Comparison of ENCODE assay signal across 26 mouse cellular contexts in the genomic region with DNA sequence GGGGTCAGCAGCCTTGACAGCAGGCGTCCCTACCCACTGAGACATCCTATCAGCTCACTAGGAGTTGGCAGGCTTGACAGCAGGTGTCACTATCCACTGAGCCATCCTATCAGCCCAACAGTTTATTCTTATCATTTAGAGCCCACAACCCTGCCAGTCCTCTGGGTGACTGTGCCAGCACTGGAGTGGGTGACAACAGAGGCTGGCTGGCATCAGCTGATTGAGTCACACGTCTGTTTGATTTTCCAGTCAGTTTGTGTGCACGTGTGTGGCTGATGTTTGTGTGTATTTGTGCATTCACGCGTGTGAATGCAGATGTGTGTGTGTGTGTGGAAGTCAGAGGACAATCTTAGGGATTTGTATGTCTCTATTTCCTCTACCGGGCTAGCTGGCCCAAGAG. TPM values are rescaled to one million over a fixed set of nuclear protein-coding genes. Genes with fewer than 3 reads are reported as not detected.
DNase-seq lines count a peak whose midpoint lies in the region; ATAC-seq lines count a peak whose summit lies in the region.
"Had no signal": no experiment of that assay in that cellular context is flagged by ENCODE, and none has a peak within 500 bp of the region (broad histone marks: within the 10 kb centered on the region; RNA-seq: fewer than 3 reads in every experiment).

No protein-coding gene starts in this region.

- intact Hi-C loops in heart, postnatal 36 days (cut with DNase I), result no loop called here

- H3K9me3 ChIP-seq in heart, embryonic 10.5 days, result no peaks in the 10 kb centered on the region
- H3K9me3 ChIP-seq in heart, embryonic 12.5 days (replicated peaks), result no peaks in the 10 kb centered on the region
- no peaks in the 10 kb centered on the region for H3K9me3 ChIP-seq in forebrain, embryonic 11.5 days (ENCODE audit: control insufficient read depth, low read length)
- H3K9me3 ChIP-seq: forebrain, embryonic 10.5 days; G1E had no signal

- no peaks in the 10 kb centered on the region for H3K27me3 ChIP-seq in heart, embryonic 10.5 days (ENCODE audit: insufficient read depth, poor library complexity, severe bottlenecking)
- H3K27me3 ChIP-seq in heart, embryonic 12.5 days (replicated peaks), result no peaks in the 10 kb centered on the region
- no peaks in the 10 kb centered on the region for H3K27me3 ChIP-seq in forebrain, embryonic 11.5 days (ENCODE audit: control insufficient read depth, insufficient read depth, low read length)
- H3K27me3 ChIP-seq: CH12.LX, Patski had no signal

- H3K9ac ChIP-seq in heart, embryonic 12.5 days, result no peak overlapping the region
- H3K9ac ChIP-seq in forebrain, embryonic 11.5 days (ENCODE audit: low read length), result no peak overlapping the region
- H3K9ac ChIP-seq: forebrain, postnatal 0 days; hindbrain, embryonic 14.5 days had no signal

- no peak for ATAC-seq in heart, embryonic 12.5 days (ENCODE audit: insufficient number of reproducible peaks, low FRiP score)
- ATAC-seq in megakaryocyte progenitor cell, adult 5-6 weeks (replicated peaks; ENCODE audit: poor library complexity), result peak; percentile 55
- ATAC-seq in forebrain, embryonic 11.5 days (replicated peaks; ENCODE audit: low FRiP score), result no peak
- ATAC-seq: forebrain, embryonic 14.5 days; forebrain, postnatal 0 days; hindbrain, postnatal 0 days; inflammation-experienced regulatory T-cells, adult 6 months; intestine, embryonic 16.5 days; Patski had no signal

- no peak overlapping the region for H3K4me2 ChIP-seq in heart, embryonic 12.5 days
- no peak overlapping the region for H3K4me2 ChIP-seq in forebrain, embryonic 11.5 days (ENCODE audit: low read depth, low read length, severe bottlenecking)
- H3K4me2 ChIP-seq: hindbrain, embryonic 14.5 days had no signal

- no peaks in the 10 kb centered on the region for H3K36me3 ChIP-seq in heart, embryonic 10.5 days
- H3K36me3 ChIP-seq in heart, embryonic 12.5 days, result no peaks in the 10 kb centered on the region
- no peaks in the 10 kb centered on the region for H3K36me3 ChIP-seq in forebrain, embryonic 11.5 days (ENCODE audit: control insufficient read depth, insufficient read depth, low read length)
- H3K36me3 ChIP-seq: forebrain, embryonic 10.5 days; G1E had no signal

- DNase-seq in heart, adult 18-20 months, result peak; percentile 33 to 48
- no peak for DNase-seq in heart, embryonic 10.5 days (ENCODE audit: low spot score)
- peak; percentile 12 to 20 for DNase-seq in heart, postnatal 36 days
- DNase-seq in forebrain, embryonic 11.5 days (ENCODE audit: low spot score), result no peak
- DNase-seq: adrenal gland, postnatal 10 days; adrenal gland, postnatal 36 days; B cell, adult 2 months; cerebellum, adult 18-20 months; cerebellum, adult 9-10 months; cerebellum, postnatal 14 days; forebrain, postnatal 0 days; gastrocnemius, adult 2 months; gastrocnemius, postnatal 14 days; kidney, adult 18-20 months had no signal

- no peak overlapping the region for H3K4me3 ChIP-seq in heart, embryonic 10.5 days
- H3K4me3 ChIP-seq in heart, embryonic 12.5 days, result no peak overlapping the region
- no peak overlapping the region for H3K4me3 ChIP-seq in forebrain, embryonic 11.5 days (ENCODE audit: low read depth, low read length)
- H3K4me3 ChIP-seq: forebrain, embryonic 10.5 days; gastrocnemius, adult 2 months; heart, adult 2 months had no signal

- no peak overlapping the region for H3K27ac ChIP-seq in heart, embryonic 10.5 days
- H3K27ac ChIP-seq in heart, embryonic 12.5 days (ENCODE audit: poor library complexity, severe bottlenecking), result no peak overlapping the region
- H3K27ac ChIP-seq in forebrain, embryonic 11.5 days (ENCODE audit: low read depth, low read length), result no peak overlapping the region
- H3K27ac ChIP-seq: forebrain, embryonic 10.5 days; gastrocnemius, adult 2 months; heart, adult 2 months; hindbrain, embryonic 14.5 days; hindbrain, postnatal 0 days had no signal

- H3K4me1 ChIP-seq in heart, embryonic 10.5 days, result no peaks in the 10 kb centered on the region
- no peaks in the 10 kb centered on the region for H3K4me1 ChIP-seq in heart, embryonic 12.5 days (replicated peaks)
- no peaks in the 10 kb centered on the region for H3K4me1 ChIP-seq in forebrain, embryonic 11.5 days (replicated peaks; ENCODE audit: control insufficient read depth, insufficient read depth, low read length)
- H3K4me1 ChIP-seq: forebrain, embryonic 10.5 days had no signal

- 88% methylated on average over 6 of the region's 6 CpGs for WGBS in heart, embryonic 10.5 days
- 87% methylated on average over 6 of the region's 6 CpGs for WGBS in heart, embryonic 12.5 days
- WGBS in forebrain, embryonic 11.5 days, result 87% methylated on average over 6 of the region's 6 CpGs

RNA-seq across cellular contexts. Expression of gene Tcf7l1, which starts 13.1 kb away (rescaled TPM):
- 1 to 10 TPM; 8.2 to 9.2 TPM for total RNA-seq in heart, adult 18-20 months (2021)
- polyA plus RNA-seq in heart, embryonic 10.5 days (2016; fragmentation: Nextera tagmentation; extraction: Ambion mirVana), result 14.7 and 25.9 TPM in 2 replicates
- 10 to 100 TPM; 10.5 to 11.9 TPM for total RNA-seq in heart, postnatal 36 days (2021)
- polyA plus RNA-seq in heart, embryonic 12.5 days (2016; fragmentation: Nextera tagmentation; extraction: Ambion mirVana), result 18.5 and 20.2 TPM in 2 replicates
- total RNA-seq in megakaryocyte progenitor cell, adult 5-6 weeks (2015), result 0.37 and 0.52 TPM in 2 replicates
- not detected in 2 replicates for total RNA-seq in megakaryocyte progenitor cell, adult 5-6 weeks (2017)
- 31.2 and 33.3 TPM in 2 replicates for polyA plus RNA-seq in forebrain, embryonic 11.5 days (2014; fragmentation: Nextera tagmentation; extraction: Ambion mirVana)
- polyA plus RNA-seq: G1E had no signal

Comparison
In these comparisons a context has a peak if more than half of its experiments do, and no peak if none do; other contexts are left out.
1. DNase-seq: peak in heart, adult 18-20 months (2 of 2) and heart, postnatal 36 days (2 of 2); none in heart, embryonic 10.5 days (single experiment) and forebrain, embryonic 11.5 days (single experiment).
2. RNA of gene Tcf7l1, which starts 13.1 kb away (total RNA-seq): 10.5 to 11.9 TPM in heart, postnatal 36 days and 8.2 to 9.2 TPM in heart, adult 18-20 months; 0.37 to 0.52 TPM in megakaryocyte progenitor cell, adult 5-6 weeks; every median in the first group is over 4 times any median in the second.